Mouse (Mus musculus): ENCODE results near the gene Cbx7. TPM values are rescaled to one million over a fixed set of nuclear protein-coding genes. Genes with fewer than 3 reads are reported as not detected.

The Cbx7 gene
- total and polyA plus RNA-seq, 2 experiments from 2014 or later: 3.4 to 14.9 TPM

GRCm38 (mm10) chr15:79997988-79998387 is 27.1 kb upstream of the Cbx7 start:
- no peak overlapping the region for H3K4me3 ChIP-seq (ENCODE audit: low read depth, low read length)
- no peaks in the 10 kb centered on the region for H3K27me3 ChIP-seq (ENCODE audit: insufficient read depth, low read length)
- no peak overlapping the region for H3K9ac ChIP-seq (replicated peaks; ENCODE audit: low read length, poor library complexity, severe bottlenecking)
- no peak overlapping the region for H3K4me2 ChIP-seq (ENCODE audit: low read depth, low read length, poor library complexity, severe bottlenecking)
- 64% methylated on average over 3 of the region's 3 CpGs for WGBS
- no peak for TF ChIP-seq CTCF (IDR thresholded peaks at IDR 0.05)
- H3K27ac ChIP-seq (ENCODE audit: low read depth, low read length): no peak overlapping the region
- DNase-seq (ENCODE audit: low spot score) (no peak), ATAC-seq (ENCODE audit: low FRiP score) (no peak)
- H3K9me3 ChIP-seq (ENCODE audit: low read length): no peaks in the 10 kb centered on the region
- H3K36me3 ChIP-seq (ENCODE audit: insufficient read depth, low read length): 0 out of 2 replicates have a peak, but pooled peaks cover 4% of the 10 kb centered on the region
- H3K4me1 ChIP-seq (ENCODE audit: insufficient read depth, low read length): no peaks in the 10 kb centered on the region

DNA sequence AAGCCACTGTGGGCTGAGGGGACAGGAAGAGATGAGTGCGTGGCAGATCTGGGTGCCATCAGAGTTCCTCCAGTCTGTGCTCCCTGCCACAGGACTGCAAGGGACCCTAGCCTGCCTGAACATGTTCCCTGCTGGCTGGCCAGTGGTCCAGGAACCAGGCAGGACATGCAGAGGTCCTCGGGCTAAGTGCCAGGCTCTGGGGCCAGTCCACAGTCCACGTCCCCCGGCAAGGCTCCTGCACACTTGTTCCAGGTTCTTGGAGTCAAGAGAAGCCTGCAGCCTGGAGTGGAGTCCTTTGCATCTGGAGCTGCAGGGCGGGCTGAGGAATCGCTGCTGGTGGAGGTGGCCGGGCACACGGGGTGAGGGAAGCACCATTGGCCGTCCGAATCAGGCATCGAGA is 25.9 kb upstream of the Cbx7 start:
- H3K27me3 ChIP-seq (ENCODE audit: insufficient read depth, low read length): no peaks in the 10 kb centered on the region
- H3K4me2 ChIP-seq (ENCODE audit: low read depth, low read length, poor library complexity, severe bottlenecking): no peak overlapping the region
- H3K9ac ChIP-seq (replicated peaks; ENCODE audit: low read length, poor library complexity, severe bottlenecking): no peak overlapping the region
- ATAC-seq (ENCODE audit: low FRiP score) (no peak), DNase-seq (ENCODE audit: low spot score) (no peak)
- no peaks in the 10 kb centered on the region for H3K9me3 ChIP-seq (ENCODE audit: low read length)
- no peak overlapping the region for H3K4me3 ChIP-seq (ENCODE audit: low read depth, low read length)
- H3K27ac ChIP-seq (ENCODE audit: low read depth, low read length): no peak overlapping the region
- H3K36me3 ChIP-seq (ENCODE audit: insufficient read depth, low read length): 0 out of 2 replicates have a peak, but pooled peaks cover 4% of the 10 kb centered on the region
- no peaks in the 10 kb centered on the region for H3K4me1 ChIP-seq (ENCODE audit: insufficient read depth, low read length)
- no peak for TF ChIP-seq CTCF (IDR thresholded peaks at IDR 0.05)
- WGBS: 90% methylated on average over 11 of the region's 11 CpGs

DNA sequence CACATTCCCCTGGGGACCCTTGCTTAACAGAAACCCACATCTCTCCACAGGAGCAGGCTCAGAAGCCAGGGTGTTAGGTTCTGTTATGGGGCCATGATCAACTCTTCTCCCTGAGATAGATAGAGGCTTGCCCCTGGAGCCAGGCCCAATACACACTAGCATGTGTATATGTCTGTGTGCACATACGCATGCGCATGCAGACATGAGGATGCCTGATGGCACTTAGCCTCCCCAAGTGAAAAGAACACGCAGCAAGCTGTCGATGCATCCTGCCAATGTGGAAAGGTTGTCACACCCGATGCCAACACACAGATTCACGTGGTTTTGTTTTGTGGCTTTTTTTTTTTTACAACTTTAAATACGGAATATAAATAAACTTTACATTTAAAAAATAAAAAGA is 24.6 kb upstream of the Cbx7 start:
- WGBS: 90% methylated on average over 7 of the region's 7 CpGs
- no peak for ATAC-seq (ENCODE audit: low FRiP score)
- H3K4me2 ChIP-seq (ENCODE audit: low read depth, low read length, poor library complexity, severe bottlenecking): no peak overlapping the region

GRCm38 (mm10) chr15:79994566-79994965 is 23.6 kb upstream of the Cbx7 start:
- Histone ChIP-seq H3K9ac (replicated peaks; ENCODE audit: low read length, poor library complexity, severe bottlenecking) (no peak overlapping the region), H3K4me2 (ENCODE audit: low read depth, low read length, poor library complexity, severe bottlenecking) (no peak overlapping the region), H3K36me3 (ENCODE audit: insufficient read depth, low read length) (0 out of 2 replicates have a peak, but pooled peaks cover 2% of the 10 kb centered on the region), H3K27ac (ENCODE audit: low read depth, low read length) (no peak overlapping the region), H3K9me3 (ENCODE audit: low read length) (no peaks in the 10 kb centered on the region), H3K4me1 (ENCODE audit: insufficient read depth, low read length) (no peaks in the 10 kb centered on the region), H3K4me3 (ENCODE audit: low read depth, low read length) (no peak overlapping the region), H3K27me3 (ENCODE audit: insufficient read depth, low read length) (no peaks in the 10 kb centered on the region)
- no peak for DNase-seq (ENCODE audit: low spot score)
- no peak for ATAC-seq (ENCODE audit: low FRiP score)
- no peak for TF ChIP-seq CTCF (IDR thresholded peaks at IDR 0.05)
- 87% methylated on average over 4 of the region's 4 CpGs for WGBS

More for the DNA sequence above, 24.6 kb upstream of the Cbx7 start:
- Histone ChIP-seq H3K36me3 (ENCODE audit: insufficient read depth, low read length) (0 out of 2 replicates have a peak, but pooled peaks cover 2% of the 10 kb centered on the region), H3K27me3 (ENCODE audit: insufficient read depth, low read length) (no peaks in the 10 kb centered on the region), H3K4me3 (ENCODE audit: low read depth, low read length) (no peak overlapping the region), H3K9ac (replicated peaks; ENCODE audit: low read length, poor library complexity, severe bottlenecking) (no peak overlapping the region), H3K27ac (ENCODE audit: low read depth, low read length) (no peak overlapping the region), H3K9me3 (ENCODE audit: low read length) (no peaks in the 10 kb centered on the region), H3K4me1 (ENCODE audit: insufficient read depth, low read length) (no peaks in the 10 kb centered on the region)
- TF ChIP-seq CTCF (IDR thresholded peaks at IDR 0.05): no peak
- DNase-seq (ENCODE audit: low spot score): no peak

GRCm38 (mm10) chr15:79986182-79986581 is 15.3 kb upstream of the Cbx7 start:
- 80% methylated on average over 8 of the region's 8 CpGs for WGBS
- ATAC-seq (ENCODE audit: low FRiP score): no peak

GRCm38 (mm10) chr15:79985471-79985870 is 14.6 kb upstream of the Cbx7 start:
- TF ChIP-seq CTCF (IDR thresholded peaks at IDR 0.05): no peak
- 70% methylated on average over 9 of the region's 11 CpGs for WGBS
- H3K36me3 ChIP-seq (ENCODE audit: insufficient read depth, low read length): no peaks in the 10 kb centered on the region
- DNase-seq (ENCODE audit: low spot score): no peak
- no peak overlapping the region for H3K4me2 ChIP-seq (ENCODE audit: low read depth, low read length, poor library complexity, severe bottlenecking)
- no peak for ATAC-seq (ENCODE audit: low FRiP score)
- H3K4me1 ChIP-seq (ENCODE audit: insufficient read depth, low read length): no peaks in the 10 kb centered on the region
- no peak overlapping the region for H3K9ac ChIP-seq (replicated peaks; ENCODE audit: low read length, poor library complexity, severe bottlenecking)
- H3K4me3 ChIP-seq (ENCODE audit: low read depth, low read length): no peak overlapping the region
- no peaks in the 10 kb centered on the region for H3K27me3 ChIP-seq (ENCODE audit: insufficient read depth, low read length)
- no peaks in the 10 kb centered on the region for H3K9me3 ChIP-seq (ENCODE audit: low read length)
- no peak overlapping the region for H3K27ac ChIP-seq (ENCODE audit: low read depth, low read length)

More at GRCm38 (mm10) chr15:79986182-79986581, 15.3 kb upstream of the Cbx7 start:
- no peak for TF ChIP-seq CTCF (IDR thresholded peaks at IDR 0.05)
- H3K4me3 ChIP-seq (ENCODE audit: low read depth, low read length): no peak overlapping the region
- no peak overlapping the region for H3K9ac ChIP-seq (replicated peaks; ENCODE audit: low read length, poor library complexity, severe bottlenecking)
- H3K27ac ChIP-seq (ENCODE audit: low read depth, low read length): no peak overlapping the region
- no peak overlapping the region for H3K4me2 ChIP-seq (ENCODE audit: low read depth, low read length, poor library complexity, severe bottlenecking)
- DNase-seq (ENCODE audit: low spot score): no peak
- no peaks in the 10 kb centered on the region for H3K9me3 ChIP-seq (ENCODE audit: low read length)
- no peaks in the 10 kb centered on the region for H3K27me3 ChIP-seq (ENCODE audit: insufficient read depth, low read length)
- H3K36me3 ChIP-seq (ENCODE audit: insufficient read depth, low read length): no peaks in the 10 kb centered on the region
- no peaks in the 10 kb centered on the region for H3K4me1 ChIP-seq (ENCODE audit: insufficient read depth, low read length)

Measured in midbrain, postnatal 0 days (tissue).